In the genomic region with DNA sequence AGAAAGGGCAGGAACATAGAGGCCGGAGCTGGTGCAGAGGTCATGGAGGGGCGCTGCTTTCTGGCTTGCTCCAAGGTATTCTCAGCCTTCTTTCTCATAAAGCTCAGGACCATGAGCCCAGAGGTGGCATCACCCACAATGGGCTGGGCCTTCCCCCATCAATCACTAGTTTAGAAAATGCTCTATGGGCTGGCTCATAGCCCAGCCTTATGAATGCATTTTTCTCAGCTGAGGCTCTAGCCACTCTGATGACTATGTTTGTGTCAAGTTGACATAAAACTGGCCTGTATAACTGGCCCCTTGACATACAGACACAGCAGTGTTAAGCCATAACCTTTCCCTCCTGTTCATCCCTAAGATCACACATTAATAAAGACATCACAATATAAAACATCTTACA, we compare ENCODE assay signal across 23 mouse cellular contexts.
"Had no signal": no experiment of that assay in that cellular context is flagged by ENCODE, and none has a peak within 500 bp of the region (broad histone marks: within the 10 kb centered on the region; RNA-seq: fewer than 3 reads in every experiment).

No protein-coding gene starts in this region.

- H3K36me3 ChIP-seq: heart, embryonic 10.5 days; heart, embryonic 12.5 days; limb, embryonic 10.5 days; liver, embryonic 13.5 days had no signal

- H3K4me3 ChIP-seq: heart, embryonic 10.5 days; heart, embryonic 12.5 days; hindbrain, embryonic 13.5 days; hindbrain, embryonic 15.5 days; kidney, embryonic 15.5 days; left cerebral cortex, adult 2 months; limb, embryonic 10.5 days; limb, embryonic 12.5 days; liver, embryonic 13.5 days had no signal

- H3K27me3 ChIP-seq: heart, embryonic 12.5 days; hindbrain, embryonic 13.5 days; hindbrain, embryonic 15.5 days; kidney, embryonic 15.5 days; limb, embryonic 12.5 days; liver, embryonic 13.5 days had no signal

- DNase-seq: gastrocnemius, postnatal 14 days; gastrocnemius, postnatal 36 days; heart, postnatal 10 days; heart, postnatal 36 days; kidney, adult 11 months; kidney, adult 2 months; kidney, adult 9 months; kidney, postnatal 14 days; kidney, postnatal 36 days; liver; liver, embryonic 13.5 days had no signal

- H3K4me2 ChIP-seq: heart, embryonic 12.5 days; hindbrain, embryonic 13.5 days; hindbrain, embryonic 15.5 days; kidney, embryonic 15.5 days; limb, embryonic 12.5 days; liver, embryonic 11.5 days; liver, embryonic 13.5 days had no signal

- H3K9ac ChIP-seq: heart, embryonic 12.5 days; hindbrain, embryonic 13.5 days; hindbrain, embryonic 15.5 days; kidney, embryonic 15.5 days; limb, embryonic 12.5 days; liver, embryonic 13.5 days had no signal

- H3K9me3 ChIP-seq: heart, embryonic 10.5 days; heart, embryonic 12.5 days; hindbrain, embryonic 13.5 days; hindbrain, embryonic 15.5 days; kidney, embryonic 15.5 days; limb, embryonic 10.5 days; limb, embryonic 12.5 days; liver, embryonic 13.5 days had no signal

- H3K27ac ChIP-seq: heart, embryonic 10.5 days; hindbrain, embryonic 13.5 days; hindbrain, embryonic 15.5 days; hindbrain, postnatal 0 days; kidney, embryonic 15.5 days; kidney, postnatal 0 days; left cerebral cortex, adult 2 months; limb, embryonic 10.5 days; limb, embryonic 12.5 days; liver, embryonic 13.5 days had no signal

- ATAC-seq: hindbrain, postnatal 0 days; intestine, embryonic 16.5 days had no signal
